35 mouse cellular contexts compared by ENCODE assay signal in the genomic region with DNA sequence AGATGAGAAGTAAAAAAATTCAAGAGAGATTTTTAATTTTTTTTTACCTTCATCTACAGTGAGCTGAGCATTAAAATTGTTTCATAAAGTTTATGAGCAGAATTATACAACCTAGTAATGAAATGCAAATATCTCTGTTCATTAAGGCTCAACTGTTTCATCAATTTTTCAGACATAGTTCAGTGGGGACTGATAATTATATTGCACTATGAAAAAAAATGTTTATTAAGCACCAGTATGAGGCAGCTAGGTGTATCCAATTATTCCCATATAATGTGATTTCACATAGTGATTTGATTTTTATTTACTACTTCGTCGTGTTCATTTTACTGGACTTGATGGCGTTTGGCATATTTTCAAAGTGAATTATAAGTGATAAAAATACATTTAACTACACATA.
"Had no signal": no experiment of that assay in that cellular context is flagged by ENCODE, and none has a peak within 500 bp of the region (broad histone marks: within the 10 kb centered on the region; RNA-seq: fewer than 3 reads in every experiment).

No protein-coding gene starts in this region.

- H3K4me2 ChIP-seq: heart, embryonic 11.5 days; heart, embryonic 12.5 days; heart, embryonic 13.5 days; heart, embryonic 15.5 days; hindbrain, embryonic 12.5 days; hindbrain, embryonic 13.5 days; hindbrain, embryonic 14.5 days; hindbrain, embryonic 15.5 days; intestine, embryonic 15.5 days; kidney, embryonic 15.5 days had no signal

- H3K9me3 ChIP-seq: heart, embryonic 10.5 days; heart, embryonic 12.5 days; heart, embryonic 13.5 days; heart, embryonic 15.5 days; hindbrain, embryonic 10.5 days; hindbrain, embryonic 12.5 days; hindbrain, embryonic 13.5 days; hindbrain, embryonic 15.5 days; intestine, embryonic 15.5 days; kidney, embryonic 15.5 days had no signal

- H3K4me3 ChIP-seq: heart, embryonic 10.5 days; heart, embryonic 12.5 days; heart, embryonic 13.5 days; heart, embryonic 15.5 days; hindbrain, embryonic 10.5 days; hindbrain, embryonic 12.5 days; hindbrain, embryonic 13.5 days; hindbrain, embryonic 15.5 days; intestine, embryonic 15.5 days; kidney, embryonic 15.5 days; layer of hippocampus, adult 2 months had no signal

- ATAC-seq: hindbrain, embryonic 16.5 days; hindbrain, postnatal 0 days; inflammation-experienced regulatory T-cells, adult 6 months; intestine, embryonic 15.5 days; intestine, embryonic 16.5 days; intestine, postnatal 0 days had no signal

- H3K4me1 ChIP-seq: heart, embryonic 10.5 days; heart, embryonic 12.5 days; heart, embryonic 13.5 days; heart, embryonic 15.5 days; hindbrain, embryonic 10.5 days; hindbrain, embryonic 12.5 days; hindbrain, embryonic 13.5 days; hindbrain, embryonic 15.5 days; intestine, embryonic 15.5 days; kidney, embryonic 15.5 days had no signal

- H3K27me3 ChIP-seq: heart, embryonic 12.5 days; heart, embryonic 13.5 days; heart, embryonic 15.5 days; hindbrain, embryonic 12.5 days; hindbrain, embryonic 13.5 days; hindbrain, embryonic 15.5 days; intestine, embryonic 15.5 days; kidney, embryonic 15.5 days had no signal

- H3K36me3 ChIP-seq: heart, embryonic 10.5 days; heart, embryonic 12.5 days; heart, embryonic 13.5 days; heart, embryonic 15.5 days; hindbrain, embryonic 10.5 days; hindbrain, embryonic 12.5 days; hindbrain, embryonic 13.5 days; hindbrain, embryonic 15.5 days; intestine, embryonic 15.5 days; kidney, embryonic 15.5 days had no signal

- H3K9ac ChIP-seq: heart, embryonic 12.5 days; heart, embryonic 13.5 days; heart, embryonic 15.5 days; hindbrain, embryonic 12.5 days; hindbrain, embryonic 13.5 days; hindbrain, embryonic 14.5 days; hindbrain, embryonic 15.5 days; intestine, embryonic 15.5 days; kidney, embryonic 15.5 days had no signal

- DNase-seq: heart, postnatal 10 days; heart, postnatal 14 days; heart, postnatal 36 days; heart, postnatal 4 days; kidney, adult 11 months; kidney, adult 18-20 months; kidney, adult 2 months; kidney, adult 8-10 months; kidney, adult 9 months; kidney, postnatal 10 days; kidney, postnatal 14 days; kidney, postnatal 25 days; kidney, postnatal 36 days; kidney, postnatal 4 days; layer of hippocampus, adult 9-11 months; layer of hippocampus, postnatal 36 days had no signal

- H3K27ac ChIP-seq: heart, embryonic 10.5 days; heart, embryonic 13.5 days; heart, embryonic 15.5 days; hindbrain, embryonic 10.5 days; hindbrain, embryonic 12.5 days; hindbrain, embryonic 13.5 days; hindbrain, embryonic 14.5 days; hindbrain, embryonic 15.5 days; hindbrain, postnatal 0 days; intestine, embryonic 15.5 days; kidney, embryonic 15.5 days; kidney, postnatal 0 days; layer of hippocampus, adult 2 months had no signal
